In the genomic region with DNA sequence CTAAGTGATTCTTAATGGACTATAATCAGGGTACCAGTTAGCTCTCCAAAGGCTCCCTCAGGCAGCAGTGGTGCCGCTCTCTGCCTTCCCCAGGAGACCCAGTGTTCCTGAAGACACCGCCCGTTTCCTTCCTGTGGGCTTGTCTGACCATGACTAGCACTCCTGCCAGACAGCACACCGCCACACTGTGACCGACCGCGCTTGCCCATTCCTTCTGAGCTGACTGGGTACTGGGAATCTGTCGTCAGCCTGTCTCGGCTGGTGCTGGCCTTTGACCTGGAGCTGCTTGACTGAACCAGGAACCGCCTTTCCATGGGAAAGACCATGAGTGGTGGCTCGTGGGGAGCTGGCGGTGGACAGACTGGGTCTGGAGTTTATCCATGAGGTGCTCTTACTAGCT, we compare ENCODE assay signal across 12 mouse cellular contexts. TPM values are rescaled to one million over a fixed set of nuclear protein-coding genes. Genes with fewer than 3 reads are reported as not detected.
A peak's percentile ranks its signal among the peaks of the same experiment; 100 is the strongest.
DNase-seq lines count a peak whose midpoint lies in the region; ATAC-seq and TF ChIP-seq lines count a peak whose summit lies in the region.
"Had no signal": no experiment of that assay in that cellular context is flagged by ENCODE, and none has a peak within 500 bp of the region (broad histone marks: within the 10 kb centered on the region; RNA-seq: fewer than 3 reads in every experiment).

No protein-coding gene starts in this region.

- H3K79me2 ChIP-seq in heart, adult 2 months (replicated peaks; ENCODE audit: control insufficient read depth, insufficient read depth, low read length), result no peaks in the 10 kb centered on the region

- peak; percentile 66 for ATAC-seq in kidney, embryonic 14.5 days (ENCODE audit: low FRiP score, low TSS enrichment)
- no peak for ATAC-seq in hindbrain, embryonic 12.5 days (ENCODE audit: low FRiP score)

- no peak overlapping the region for H3K27ac ChIP-seq in heart, adult 2 months
- H3K27ac ChIP-seq in kidney, embryonic 14.5 days (ENCODE audit: low read depth, low read length), result no peak overlapping the region
- H3K27ac ChIP-seq in hindbrain, embryonic 12.5 days, result no peak overlapping the region
- no peak overlapping the region for H3K27ac ChIP-seq in thymus, adult 2 months (ENCODE audit: control insufficient read depth, insufficient read depth, low read length)
- H3K27ac ChIP-seq: limb, embryonic 12.5 days had no signal

- 41% methylated on average over 12 of the region's 12 CpGs for WGBS in heart, adult 2 months
- WGBS in kidney, embryonic 14.5 days, result 51% methylated on average over 12 of the region's 12 CpGs
- 63% methylated on average over 12 of the region's 12 CpGs for WGBS in hindbrain, embryonic 12.5 days
- 88% methylated on average over 12 of the region's 12 CpGs for WGBS in thymus, adult 2 months

- H3K4me1 ChIP-seq in heart, adult 2 months (ENCODE audit: control insufficient read depth, insufficient read depth, low read length), result no peaks in the 10 kb centered on the region
- no peaks in the 10 kb centered on the region; the same call in 1 of the 2 replicates for H3K4me1 ChIP-seq in kidney, embryonic 14.5 days (ENCODE audit: control insufficient read depth, insufficient read depth, low read length)
- H3K4me1 ChIP-seq in hindbrain, embryonic 12.5 days, result no peaks in the 10 kb centered on the region
- no peaks in the 10 kb centered on the region for H3K4me1 ChIP-seq in thymus, adult 2 months (replicated peaks; ENCODE audit: control insufficient read depth, insufficient read depth, low read length)
- H3K4me1 ChIP-seq: limb, embryonic 12.5 days had no signal

- H3K9ac ChIP-seq in heart, adult 2 months (ENCODE audit: low read depth, low read length), result no peak overlapping the region; the same call in 1 of the 2 replicates
- no peak overlapping the region for H3K9ac ChIP-seq in kidney, embryonic 14.5 days (ENCODE audit: low read depth, low read length)
- no peak overlapping the region for H3K9ac ChIP-seq in hindbrain, embryonic 12.5 days
- H3K9ac ChIP-seq: limb, embryonic 12.5 days had no signal

- TF ChIP-seq CTCF in heart, adult 2 months (IDR thresholded peaks at IDR 0.05), result no peak
- no peak for TF ChIP-seq CTCF in thymus, adult 2 months (IDR thresholded peaks at IDR 0.05; ENCODE audit: borderline replicate concordance, control insufficient read depth, extremely low read depth, insufficient read depth, low read length, poor library complexity)

- TF ChIP-seq EP300 in heart, adult 2 months (IDR thresholded peaks at IDR 0.05; ENCODE audit: insufficient read depth, low read depth, low read length), result 0 out of 2 replicates have a peak, but pooled peaks have one; percentile 32

- no peak overlapping the region for H3K4me3 ChIP-seq in heart, adult 2 months
- H3K4me3 ChIP-seq in kidney, embryonic 14.5 days (ENCODE audit: low read length), result no peak overlapping the region
- H3K4me3 ChIP-seq in hindbrain, embryonic 12.5 days, result no peak overlapping the region
- no peak overlapping the region for H3K4me3 ChIP-seq in thymus, adult 2 months (ENCODE audit: control insufficient read depth, insufficient read depth, low read length)
- H3K4me3 ChIP-seq: erythroblast, embryonic 14.5 days; limb, embryonic 12.5 days had no signal

- DNase-seq in heart, adult 2 months, result peak; percentile 42 to 48
- no peak for DNase-seq in heart, postnatal 25 days (ENCODE audit: low spot score)
- peak; percentile 22 for DNase-seq in embryo, embryonic 9.5 days (ENCODE audit: extremely low spot score)
- DNase-seq in lung, postnatal 14 days, result peak; percentile 16
- no peak for DNase-seq in retina, postnatal 1 day
- no peak for DNase-seq in thymus, adult 2 months
- DNase-seq: cerebellum, postnatal 36 days; thymus, adult 18-20 months had no signal

- no peak for TF ChIP-seq POLR2A in heart, adult 2 months (IDR thresholded peaks at IDR 0.05; ENCODE audit: insufficient read depth, low read depth, low read length)
- no peak for TF ChIP-seq POLR2A in thymus, adult 2 months (IDR thresholded peaks at IDR 0.05; ENCODE audit: control insufficient read depth, extremely low read depth, insufficient read depth, low read length, poor library complexity)

- no peaks in the 10 kb centered on the region for H3K27me3 ChIP-seq in heart, adult 2 months (ENCODE audit: control insufficient read depth, insufficient read depth, low read length)
- H3K27me3 ChIP-seq in kidney, embryonic 14.5 days (ENCODE audit: control insufficient read depth, insufficient read depth, low read length), result no peaks in the 10 kb centered on the region
- no peaks in the 10 kb centered on the region for H3K27me3 ChIP-seq in hindbrain, embryonic 12.5 days
- no peaks in the 10 kb centered on the region for H3K27me3 ChIP-seq in thymus, adult 2 months (ENCODE audit: control insufficient read depth, insufficient read depth, low read length)
- H3K27me3 ChIP-seq: limb, embryonic 12.5 days had no signal

- no peak overlapping the region for H3K4me2 ChIP-seq in kidney, embryonic 14.5 days (replicated peaks; ENCODE audit: low read depth, low read length)
- no peak overlapping the region for H3K4me2 ChIP-seq in hindbrain, embryonic 12.5 days (replicated peaks)
- H3K4me2 ChIP-seq: limb, embryonic 12.5 days had no signal

- H3K9me3 ChIP-seq in kidney, embryonic 14.5 days (ENCODE audit: control insufficient read depth, low read length), result no peaks in the 10 kb centered on the region
- H3K9me3 ChIP-seq in hindbrain, embryonic 12.5 days (replicated peaks), result no peaks in the 10 kb centered on the region
- H3K9me3 ChIP-seq: limb, embryonic 12.5 days had no signal

- peaks cover 2% of the 10 kb centered on the region; the same call in 1 of the 2 replicates for H3K36me3 ChIP-seq in heart, adult 2 months (ENCODE audit: control insufficient read depth, insufficient read depth, low read length)
- peaks cover 76% of the 10 kb centered on the region for H3K36me3 ChIP-seq in kidney, embryonic 14.5 days (ENCODE audit: control insufficient read depth, insufficient read depth, low read length)
- H3K36me3 ChIP-seq in hindbrain, embryonic 12.5 days, result peaks cover 67% of the 10 kb centered on the region
- H3K36me3 ChIP-seq in thymus, adult 2 months (ENCODE audit: control insufficient read depth, insufficient read depth, low read length), result peaks cover 66% of the 10 kb centered on the region

- intact Hi-C loops in heart, adult 2 months (cut with DNase I), result loop anchor here (5.0 kb wide), 1 partner anchor 47 kb away; a partner anchor contains a TSS
- intact Hi-C loops in heart, postnatal 25 days (cut with DNase I), result no loop called here

RNA-seq across cellular contexts. Expression of a gene that starts 16.9 kb away (rescaled TPM):
- total RNA-seq in heart, adult 2 months (2021), result 10 to 100 TPM; 15.5 to 16.6 TPM
- 3.8 and 5.5 TPM in 2 replicates for polyA plus RNA-seq in heart, adult 2 months (2012; rRNA removed)
- total RNA-seq in heart, postnatal 25 days (2021), result 10 to 100 TPM; 14.6 to 17.5 TPM
- polyA plus RNA-seq in kidney, embryonic 14.5 days (2014; fragmentation: Nextera tagmentation; extraction: Ambion mirVana), result 23.8 and 50.8 TPM in 2 replicates
- 56.4 and 58.0 TPM in 2 replicates for polyA plus RNA-seq in hindbrain, embryonic 12.5 days (2016; fragmentation: Nextera tagmentation; extraction: Ambion mirVana)
- 17.7 and 20.0 TPM in 2 replicates for polyA plus RNA-seq in thymus, adult 2 months (2012; rRNA removed)

RNA-seq across cellular contexts. Expression of a gene that starts 20.3 kb away (rescaled TPM):
- under 1 TPM; 0.11 to 0.13 TPM for total RNA-seq in heart, adult 2 months (2021)
- 0.16 and 0.29 TPM in 2 replicates for polyA plus RNA-seq in heart, adult 2 months (2012; rRNA removed)
- under 1 TPM; 0.22 to 0.23 TPM for total RNA-seq in heart, postnatal 25 days (2021)
- polyA plus RNA-seq in kidney, embryonic 14.5 days (2014; fragmentation: Nextera tagmentation; extraction: Ambion mirVana), result 0.60 and 0.74 TPM in 2 replicates
- 0.77 and 0.88 TPM in 2 replicates for polyA plus RNA-seq in hindbrain, embryonic 12.5 days (2016; fragmentation: Nextera tagmentation; extraction: Ambion mirVana)
- 1.0 and 1.3 TPM in 2 replicates for polyA plus RNA-seq in thymus, adult 2 months (2012; rRNA removed)

RNA-seq across cellular contexts. Expression of a gene that starts 48.2 kb away (rescaled TPM):
- 10 to 100 TPM; 28.9 to 36.1 TPM for total RNA-seq in heart, adult 2 months (2021)
- polyA plus RNA-seq in heart, adult 2 months (2012; rRNA removed), result 13.1 and 15.8 TPM in 2 replicates
- total RNA-seq in heart, postnatal 25 days (2021), result 10 to 100 TPM; 20.5 to 21.3 TPM
- 6.6 TPM in 2 replicates for polyA plus RNA-seq in kidney, embryonic 14.5 days (2014; fragmentation: Nextera tagmentation; extraction: Ambion mirVana)
- 18.7 TPM in 2 replicates for polyA plus RNA-seq in hindbrain, embryonic 12.5 days (2016; fragmentation: Nextera tagmentation; extraction: Ambion mirVana)
- 15.9 and 19.6 TPM in 2 replicates for polyA plus RNA-seq in thymus, adult 2 months (2012; rRNA removed)

Comparison
In these comparisons a context has a peak if more than half of its experiments do, and no peak if none do; other contexts are left out.
1. DNase-seq: peak in heart, adult 2 months (2 of 2), embryo, embryonic 9.5 days (single experiment) and lung, postnatal 14 days (single experiment); none in heart, postnatal 25 days (single experiment), retina, postnatal 1 day (single experiment) and thymus, adult 2 months (single experiment).